Mouse (Mus musculus) bone marrow, adult 2 months (tissue): ENCODE measurements around the gene Relch.

Experiments used
- CTCF ChIP-seq: fragments of 200-500 bp; IDR thresholded peaks from 2 replicates; pipeline ENCODE4 v1.5.1; 2011; ENCODE audit warnings: low read length, control low read depth; ENCODE audit not compliant: control insufficient read depth, insufficient read depth
- POLR2A ChIP-seq: fragments of 200-500 bp; IDR thresholded peaks from 2 replicates; pipeline ENCODE4 v1.6.1; 2011; ENCODE audit warnings: low read depth, mild to moderate bottlenecking, control low read depth, low read length, borderline replicate concordance; ENCODE audit not compliant: control insufficient read depth

DNA sequence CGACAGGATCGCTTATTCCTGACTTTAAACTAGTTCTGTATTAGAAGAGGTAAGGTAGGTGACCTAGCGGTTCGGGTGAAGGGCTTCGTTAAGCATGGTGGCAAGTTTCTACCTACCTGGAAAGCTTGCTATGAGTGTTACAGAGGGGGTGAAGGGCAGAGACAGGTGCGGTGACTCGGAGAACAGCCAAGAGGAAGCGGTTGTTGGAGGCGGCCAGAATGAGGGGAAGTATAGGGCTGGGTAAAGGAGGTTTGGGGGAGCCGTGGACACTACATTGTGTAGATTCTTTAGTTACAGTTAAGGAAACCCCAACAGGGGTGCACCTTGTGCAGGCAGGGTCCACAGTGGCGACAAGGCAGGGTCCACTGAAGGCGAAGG is 116.4 kb downstream of the Relch start:
- TF ChIP-seq POLR2A, result no peak
- TF ChIP-seq CTCF, result no peak
